Mouse (Mus musculus): Measurements from ENCODE around the gene Prss12.
"Not testable (repeated sequence)": the region's sequence is repeated elsewhere in the genome, so short reads cannot be mapped to it uniquely, and the experiment has no call there.

Gene Prss12

GRCm38 (mm10) chr3:123476833-123477232 is 30.1 kb downstream of the Prss12 start:
- no peak for DNase-seq (ENCODE audit: low spot score)

GRCm38 (mm10) chr3:123481266-123481665 is 34.6 kb downstream of the Prss12 start:
- DNase-seq (ENCODE audit: low spot score), result no peak

- DNase-seq (ENCODE audit: low spot score), result no peak
These were observed 45.1 kb downstream of the Prss12 start for GRCm38 (mm10) chr3:123491814-123492213.

- DNase-seq (ENCODE audit: low spot score), result no peak
These were observed 46.5 kb downstream of the Prss12 start for GRCm38 (mm10) chr3:123493163-123493562.

- no peak for DNase-seq (ENCODE audit: low spot score)
These were observed 48.4 kb downstream of the Prss12 start for GRCm38 (mm10) chr3:123495088-123495487.

- no peak for DNase-seq (ENCODE audit: low spot score)
These were observed 52.1 kb downstream of the Prss12 start for GRCm38 (mm10) chr3:123498787-123499186.

GRCm38 (mm10) chr3:123501798-123502197 is 55.1 kb downstream of the Prss12 start:
- DNase-seq (ENCODE audit: low spot score), result not testable (repeated sequence)

- no peak for DNase-seq (ENCODE audit: low spot score)
These were observed 57.2 kb downstream of the Prss12 start for GRCm38 (mm10) chr3:123503943-123504342.

- no peak for DNase-seq (ENCODE audit: low spot score)
These were observed 58.1 kb downstream of the Prss12 start for GRCm38 (mm10) chr3:123504783-123505182.

GRCm38 (mm10) chr3:123505778-123506667 is 59.3 kb downstream of the Prss12 start:
- no peak for DNase-seq (ENCODE audit: low spot score)

GRCm38 (mm10) chr3:123506699-123507662 is 60.3 kb downstream of the Prss12 start:
- DNase-seq (ENCODE audit: low spot score), result peak; percentile 55

- DNase-seq (ENCODE audit: low spot score), result no peak
These were observed 60.9 kb downstream of the Prss12 start for GRCm38 (mm10) chr3:123507663-123508055.

- peak; percentile 99 for DNase-seq (ENCODE audit: low spot score)
These were observed 61.5 kb downstream of the Prss12 start for GRCm38 (mm10) chr3:123508056-123508674.

GRCm38 (mm10) chr3:123508675-123509376 is 62.1 kb downstream of the Prss12 start:
- no peak for DNase-seq (ENCODE audit: low spot score)

GRCm38 (mm10) chr3:123511818-123512217 is 65.1 kb downstream of the Prss12 start:
- no peak for DNase-seq (ENCODE audit: low spot score)

- DNase-seq (ENCODE audit: low spot score), result no peak
These were observed 68.2 kb downstream of the Prss12 start for GRCm38 (mm10) chr3:123514886-123515285.

- peak; percentile 63 for DNase-seq (ENCODE audit: low spot score)
These were observed 69.1 kb downstream of the Prss12 start for GRCm38 (mm10) chr3:123515600-123516359.

- no peak for DNase-seq (ENCODE audit: low spot score)
These were observed 70.1 kb downstream of the Prss12 start for GRCm38 (mm10) chr3:123516784-123517183.

- no peak for DNase-seq (ENCODE audit: low spot score)
These were observed 79.8 kb downstream of the Prss12 start for GRCm38 (mm10) chr3:123526313-123527067.

All from lung, postnatal 25 days (tissue).